Comparison of ENCODE assay signal across 9 mouse cellular contexts in the genomic region with DNA sequence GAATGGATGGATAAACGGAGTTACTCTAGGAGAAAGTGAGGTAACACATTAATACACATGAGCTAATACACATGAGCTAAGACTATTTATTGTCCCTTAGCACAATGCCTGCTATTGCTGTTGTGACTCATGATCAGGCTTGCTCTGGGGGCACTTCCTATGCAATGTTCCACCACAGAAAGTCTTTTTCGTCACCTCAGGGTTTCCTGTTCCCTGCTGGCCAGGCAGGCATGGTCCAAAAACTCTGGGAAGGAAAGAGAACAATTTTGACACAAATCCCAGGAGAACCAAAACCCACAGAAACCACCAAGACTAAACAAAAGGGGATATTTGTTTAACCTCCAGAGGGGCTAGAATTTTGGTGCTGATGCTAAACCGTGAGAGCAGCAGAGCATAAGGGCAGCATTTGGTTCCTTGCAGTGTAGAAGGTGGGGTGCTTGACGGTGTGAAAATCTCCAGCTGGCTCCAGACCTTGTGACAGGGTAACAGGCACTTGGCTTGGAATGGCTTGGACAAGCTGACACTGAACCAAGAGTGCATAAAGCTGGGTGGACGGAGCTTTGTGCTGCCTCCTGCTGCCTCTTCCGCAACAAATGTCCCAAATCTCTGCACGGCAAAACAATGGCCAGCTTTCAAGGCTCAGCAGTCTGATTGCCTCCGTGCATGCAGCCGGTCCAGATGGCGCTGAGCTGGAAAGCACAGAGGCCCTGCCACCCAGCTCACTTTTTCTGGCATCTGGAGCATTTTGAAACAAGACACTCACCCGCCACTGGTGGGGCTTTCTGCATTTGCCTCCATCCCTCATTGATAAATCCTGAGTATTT. TPM values are rescaled to one million over a fixed set of nuclear protein-coding genes. Genes with fewer than 3 reads are reported as not detected.
A peak's percentile ranks its signal among the peaks of the same experiment; 100 is the strongest.
DNase-seq lines count a peak whose midpoint lies in the region; ATAC-seq and TF ChIP-seq lines count a peak whose summit lies in the region.
"Had no signal": no experiment of that assay in that cellular context is flagged by ENCODE, and none has a peak within 500 bp of the region (broad histone marks: within the 10 kb centered on the region; RNA-seq: fewer than 3 reads in every experiment).

No protein-coding gene starts in this region.

- H3K36me3 ChIP-seq in hindbrain, embryonic 10.5 days, result peaks cover 5% of the 10 kb centered on the region
- H3K36me3 ChIP-seq in lung, postnatal 0 days (ENCODE audit: insufficient read depth, low read length), result no peaks in the 10 kb centered on the region

- intact Hi-C loops in left cerebral cortex, adult 2 months (cut with DNase I), result no loop called here

- no peak overlapping the region for H3K4me3 ChIP-seq in left cerebral cortex, adult 2 months
- no peak overlapping the region for H3K4me3 ChIP-seq in embryonic fibroblast, embryonic 13.5 days (ENCODE audit: insufficient read depth, low read length)
- peak overlapping the region; percentile 18; the same call in 1 of the 2 replicates for H3K4me3 ChIP-seq in hindbrain, embryonic 10.5 days
- no peak overlapping the region for H3K4me3 ChIP-seq in lung, postnatal 0 days (ENCODE audit: low read depth, low read length)

- peaks cover 2% of the 10 kb centered on the region; the same call in 1 of the 2 replicates for H3K4me1 ChIP-seq in embryonic fibroblast, embryonic 13.5 days (ENCODE audit: control insufficient read depth, insufficient read depth, low read length)
- H3K4me1 ChIP-seq in hindbrain, embryonic 10.5 days (replicated peaks), result peaks cover 37% of the 10 kb centered on the region
- peaks cover 10% of the 10 kb centered on the region for H3K4me1 ChIP-seq in lung, postnatal 0 days (ENCODE audit: insufficient read depth, low read depth, low read length)

- no peak for TF ChIP-seq POLR2A in brain, embryonic 14.5 days (IDR thresholded peaks at IDR 0.05; ENCODE audit: borderline replicate concordance, extremely low read depth, insufficient read depth, insufficient read length, poor library complexity, severe bottlenecking)
- TF ChIP-seq POLR2A in embryonic fibroblast, embryonic 13.5 days (IDR thresholded peaks at IDR 0.05; ENCODE audit: low read depth, low read length), result no peak

- DNase-seq in left cerebral cortex, adult 2 months (ENCODE audit: extremely low spot score in 1 of 2, low spot score in 2 of 2), result no peak
- DNase-seq in left cerebral cortex, adult 8-10 months (ENCODE audit: low spot score in 2 of 2), result no peak
- DNase-seq in brain, embryonic 14.5 days (ENCODE audit: low read depth), result peak; percentile 85
- peak; percentile 66 for DNase-seq in hindbrain, embryonic 10.5 days (ENCODE audit: low spot score)
- peak; percentile 81 for DNase-seq in lung, postnatal 0 days (ENCODE audit: low spot score)

- peak; percentile 46 for ATAC-seq in lung, postnatal 0 days
- no peak for ATAC-seq in monocyte, adult 5-6 weeks (replicated peaks; ENCODE audit: insufficient number of reproducible peaks, low FRiP score, low TSS enrichment, poor library complexity, severe bottlenecking)
- no peak for ATAC-seq in megakaryocyte-erythroid progenitor cell, adult 5-6 weeks (replicated peaks; ENCODE audit: low FRiP score, low TSS enrichment, poor library complexity, severe bottlenecking)

- TF ChIP-seq EP300 in lung, postnatal 0 days (IDR thresholded peaks at IDR 0.05), result peak; percentile 27; the same call in 1 of the 2 replicates

- H3K9me3 ChIP-seq in hindbrain, embryonic 10.5 days, result no peaks in the 10 kb centered on the region
- H3K9me3 ChIP-seq in lung, postnatal 0 days (ENCODE audit: low read length), result no peaks in the 10 kb centered on the region

- peak overlapping the region; percentile 69 for H3K27ac ChIP-seq in left cerebral cortex, adult 2 months
- peak overlapping the region; percentile 27; the same call in 1 of the 2 replicates for H3K27ac ChIP-seq in embryonic fibroblast, embryonic 13.5 days (ENCODE audit: insufficient read depth, low read length)
- peak overlapping the region; percentile 86 for H3K27ac ChIP-seq in hindbrain, embryonic 10.5 days
- peak overlapping the region; percentile 68 for H3K27ac ChIP-seq in lung, postnatal 0 days (ENCODE audit: low read length)
- H3K27ac ChIP-seq: liver, embryonic 14.5 days had no signal

- no peak overlapping the region for H3K9ac ChIP-seq in lung, postnatal 0 days (replicated peaks; ENCODE audit: low read depth)
- H3K9ac ChIP-seq: liver, embryonic 14.5 days had no signal

- WGBS in hindbrain, embryonic 10.5 days, result 14% methylated on average over 11 of the region's 11 CpGs
- 13% methylated on average over 11 of the region's 11 CpGs for WGBS in lung, postnatal 0 days

- TF ChIP-seq CTCF in left cerebral cortex, adult 2 months (IDR thresholded peaks at IDR 0.05), result peak; percentile 3; the same call in 1 of the 2 replicates
- no peak for TF ChIP-seq CTCF in brain, embryonic 14.5 days (IDR thresholded peaks at IDR 0.05; ENCODE audit: borderline replicate concordance, extremely low read depth, insufficient read depth, insufficient read length)
- TF ChIP-seq CTCF in embryonic fibroblast, embryonic 13.5 days (IDR thresholded peaks at IDR 0.05; ENCODE audit: borderline replicate concordance, insufficient read depth, low read length), result no peak
- TF ChIP-seq CTCF in lung, postnatal 0 days (IDR thresholded peaks at IDR 0.05), result peak; percentile 54

- peaks cover 7% of the 10 kb centered on the region; the same call in 1 of the 2 replicates for H3K27me3 ChIP-seq in hindbrain, embryonic 10.5 days (ENCODE audit: insufficient read depth, poor library complexity, severe bottlenecking)
- H3K27me3 ChIP-seq in lung, postnatal 0 days (replicated peaks; ENCODE audit: insufficient read depth, low read length), result no peaks in the 10 kb centered on the region

- no peak overlapping the region for H3K4me2 ChIP-seq in lung, postnatal 0 days (replicated peaks; ENCODE audit: low read depth, low read length)

RNA-seq across cellular contexts. Expression of gene Fkbpl, which starts 3.6 kb away (rescaled TPM):
- total RNA-seq in left cerebral cortex, adult 2 months (2021), result 10 to 100 TPM; 10.9 to 16.9 TPM
- 10 to 100 TPM; 12.5 to 16.7 (median 14.8) TPM for total RNA-seq in left cerebral cortex, adult 8-10 months (2022)
- polyA plus RNA-seq in brain, embryonic 14.5 days (2012; rRNA removed), result 3.8 and 6.8 TPM in 2 replicates
- 17.9 and 20.2 TPM in 2 replicates for polyA plus RNA-seq in embryonic fibroblast, embryonic 13.5 days (2011; ENCODE audit: insufficient read length, low read depth, missing spikeins)
- 19.4 and 19.6 TPM in 2 replicates for polyA plus RNA-seq in hindbrain, embryonic 10.5 days (2016; fragmentation: Nextera tagmentation; extraction: Ambion mirVana)
- 12.2 and 14.5 TPM in 2 replicates for polyA plus RNA-seq in lung, postnatal 0 days (2015; fragmentation: Nextera tagmentation; extraction: Ambion mirVana)
- total RNA-seq in monocyte, adult 5-6 weeks (2017), result 5.6 to 15.1 TPM (median 6.4 TPM) in 3 replicates
- 5.5 TPM in 2 replicates for total RNA-seq in megakaryocyte-erythroid progenitor cell, adult 5-6 weeks (2014; fragmentation: Nextera tagmentation)
- 14.7 and 26.2 TPM in 2 replicates for total RNA-seq in megakaryocyte-erythroid progenitor cell, adult 5-6 weeks (2017)

RNA-seq across cellular contexts. Expression of gene Atf6b, which starts 6.0 kb away (rescaled TPM):
- total RNA-seq in left cerebral cortex, adult 2 months (2021), result 10 to 100 TPM; 64.3 to 66.4 TPM
- total RNA-seq in left cerebral cortex, adult 8-10 months (2022), result 10 to 100 TPM; 46.3 to 56.8 (median 53.7) TPM
- 113 and 133 TPM in 2 replicates for polyA plus RNA-seq in brain, embryonic 14.5 days (2012; rRNA removed)
- polyA plus RNA-seq in embryonic fibroblast, embryonic 13.5 days (2011; ENCODE audit: insufficient read length, low read depth, missing spikeins), result 65.2 and 83.8 TPM in 2 replicates
- polyA plus RNA-seq in hindbrain, embryonic 10.5 days (2016; fragmentation: Nextera tagmentation; extraction: Ambion mirVana), result 111 and 118 TPM in 2 replicates
- 42.5 and 47.3 TPM in 2 replicates for polyA plus RNA-seq in lung, postnatal 0 days (2015; fragmentation: Nextera tagmentation; extraction: Ambion mirVana)
- 17.4 to 26.0 TPM (median 23.4 TPM) in 3 replicates for total RNA-seq in monocyte, adult 5-6 weeks (2017)
- 20.6 and 31.3 TPM in 2 replicates for total RNA-seq in megakaryocyte-erythroid progenitor cell, adult 5-6 weeks (2014; fragmentation: Nextera tagmentation)
- total RNA-seq in megakaryocyte-erythroid progenitor cell, adult 5-6 weeks (2017), result 8.7 and 11.5 TPM in 2 replicates

RNA-seq across cellular contexts. Expression of gene Prrt1, which starts 11.7 kb away (rescaled TPM):
- total RNA-seq in left cerebral cortex, adult 2 months (2021), result 100 to 1,000 TPM; 172 to 205 TPM
- total RNA-seq in left cerebral cortex, adult 8-10 months (2022), result 100 to 1,000 TPM in 3 of 4 experiments, 10 to 100 TPM in 1; 90.1 to 149 (median 116) TPM
- 53.2 and 63.8 TPM in 2 replicates for polyA plus RNA-seq in brain, embryonic 14.5 days (2012; rRNA removed)
- polyA plus RNA-seq in embryonic fibroblast, embryonic 13.5 days (2011; ENCODE audit: insufficient read length, low read depth, missing spikeins), result 0.53 TPM in 1 of 2 replicates, not detected in the other
- polyA plus RNA-seq in hindbrain, embryonic 10.5 days (2016; fragmentation: Nextera tagmentation; extraction: Ambion mirVana), result 0.58 and 1.4 TPM in 2 replicates
- polyA plus RNA-seq in lung, postnatal 0 days (2015; fragmentation: Nextera tagmentation; extraction: Ambion mirVana), result 0.27 and 0.29 TPM in 2 replicates
- 0.29 to 1.9 TPM (median 0.75 TPM) in 3 replicates for total RNA-seq in monocyte, adult 5-6 weeks (2017)
- total RNA-seq in megakaryocyte-erythroid progenitor cell, adult 5-6 weeks (2014; fragmentation: Nextera tagmentation), result 0.59 TPM in 1 of 2 replicates, not detected in the other
- total RNA-seq in megakaryocyte-erythroid progenitor cell, adult 5-6 weeks (2017), result 0.75 TPM in 1 of 2 replicates, not detected in the other

RNA-seq across cellular contexts. Expression of gene Ppt2, which starts 12.7 kb away (rescaled TPM):
- total RNA-seq in left cerebral cortex, adult 2 months (2021), result 10 to 100 TPM; 47.3 to 48.6 TPM
- 10 to 100 TPM; 38.1 to 48.6 (median 45.4) TPM for total RNA-seq in left cerebral cortex, adult 8-10 months (2022)
- polyA plus RNA-seq in brain, embryonic 14.5 days (2012; rRNA removed), result 29.3 and 31.7 TPM in 2 replicates
- 28.2 and 32.3 TPM in 2 replicates for polyA plus RNA-seq in embryonic fibroblast, embryonic 13.5 days (2011; ENCODE audit: insufficient read length, low read depth, missing spikeins)
- 22.7 and 28.7 TPM in 2 replicates for polyA plus RNA-seq in hindbrain, embryonic 10.5 days (2016; fragmentation: Nextera tagmentation; extraction: Ambion mirVana)
- polyA plus RNA-seq in lung, postnatal 0 days (2015; fragmentation: Nextera tagmentation; extraction: Ambion mirVana), result 22.4 and 24.9 TPM in 2 replicates
- total RNA-seq in monocyte, adult 5-6 weeks (2017), result 30.4 to 67.0 TPM (median 38.4 TPM) in 3 replicates
- 31.3 and 35.4 TPM in 2 replicates for total RNA-seq in megakaryocyte-erythroid progenitor cell, adult 5-6 weeks (2014; fragmentation: Nextera tagmentation)
- 10.4 and 17.0 TPM in 2 replicates for total RNA-seq in megakaryocyte-erythroid progenitor cell, adult 5-6 weeks (2017)

RNA-seq across cellular contexts. Expression of gene Egfl8, which starts 25.2 kb away (rescaled TPM):
- 1 to 10 TPM; 2.9 to 3.5 TPM for total RNA-seq in left cerebral cortex, adult 2 months (2021)
- 1 to 10 TPM; 3.0 to 4.9 (median 3.4) TPM for total RNA-seq in left cerebral cortex, adult 8-10 months (2022)
- polyA plus RNA-seq in brain, embryonic 14.5 days (2012; rRNA removed), result 9.2 and 10.3 TPM in 2 replicates
- 0.48 and 0.51 TPM in 2 replicates for polyA plus RNA-seq in embryonic fibroblast, embryonic 13.5 days (2011; ENCODE audit: insufficient read length, low read depth, missing spikeins)
- 6.0 and 6.1 TPM in 2 replicates for polyA plus RNA-seq in hindbrain, embryonic 10.5 days (2016; fragmentation: Nextera tagmentation; extraction: Ambion mirVana)
- 4.4 and 5.2 TPM in 2 replicates for polyA plus RNA-seq in lung, postnatal 0 days (2015; fragmentation: Nextera tagmentation; extraction: Ambion mirVana)
- total RNA-seq in monocyte, adult 5-6 weeks (2017), result 2.3 to 3.3 TPM (median 3.0 TPM) in 3 replicates
- total RNA-seq in megakaryocyte-erythroid progenitor cell, adult 5-6 weeks (2014; fragmentation: Nextera tagmentation), result 0.96 and 2.1 TPM in 2 replicates
- total RNA-seq in megakaryocyte-erythroid progenitor cell, adult 5-6 weeks (2017), result 2.6 TPM in 1 of 2 replicates, not detected in the other

Comparison
In these comparisons a context has a peak if more than half of its experiments do, and no peak if none do; other contexts are left out.
1. DNase-seq: peak in brain, embryonic 14.5 days (single experiment), hindbrain, embryonic 10.5 days (single experiment) and lung, postnatal 0 days (single experiment); none in left cerebral cortex, adult 2 months (0 of 2) and left cerebral cortex, adult 8-10 months (0 of 2).
2. H3K27ac ChIP-seq: peak in every context shown above with its lines; median percentile 86 in hindbrain, embryonic 10.5 days; 69 in left cerebral cortex, adult 2 months; 68 in lung, postnatal 0 days; 27 in embryonic fibroblast, embryonic 13.5 days.
3. CTCF ChIP-seq: peak in left cerebral cortex, adult 2 months (single experiment) and lung, postnatal 0 days (single experiment); none in brain, embryonic 14.5 days (single experiment) and embryonic fibroblast, embryonic 13.5 days (single experiment).
4. RNA of gene Prrt1, which starts 11.7 kb away (total RNA-seq): 172 to 205 TPM in left cerebral cortex, adult 2 months and 90.1 to 149 TPM in left cerebral cortex, adult 8-10 months; 0.59 to 0.75 TPM in megakaryocyte-erythroid progenitor cell, adult 5-6 weeks and 0.29 to 1.9 TPM in monocyte, adult 5-6 weeks; every median in the first group is over 10 times any median in the second.